Mouse (Mus musculus) embryonic facial prominence, embryonic 12.5 days (tissue): ENCODE data around the gene Ccl8. TPM values are rescaled to one million over a fixed set of nuclear protein-coding genes. Genes with fewer than 3 reads are reported as not detected.

Source experiments
- ATAC-seq: fragments of 200-750 bp; cut with Nextera tagmentation; 2 replicates; pipeline ENCODE4 v1.8.0; 2017; ENCODE audit not compliant: insufficient number of reproducible peaks, insufficient read depth, low FRiP score, low TSS enrichment
- H3K27ac ChIP-seq: fragments of 300-500 bp; sonication (generic); 2 replicates; pipeline ENCODE4 v1.5.1; 2016; ENCODE audit warnings: mild to moderate bottlenecking
- H3K27me3 ChIP-seq: fragments of 300-500 bp; sonication (generic); 2 replicates; pipeline ENCODE4 v1.6.1; 2016; ENCODE audit warnings: mild to moderate bottlenecking, moderate library complexity
- H3K36me3 ChIP-seq: fragments of 300-500 bp; sonication (generic); 2 replicates; pipeline ENCODE4 v1.6.1; 2016; ENCODE audit warnings: mild to moderate bottlenecking
- H3K4me1 ChIP-seq: fragments of 300-500 bp; sonication (generic); 2 replicates; pipeline ENCODE4 v1.6.1; 2016
- H3K4me2 ChIP-seq: fragments of 300-500 bp; sonication (generic); replicated peaks from 2 replicates; pipeline ENCODE4 v1.6.1; 2016; ENCODE audit warnings: mild to moderate bottlenecking, moderate library complexity
- H3K4me3 ChIP-seq: fragments of 300-500 bp; sonication (generic); 2 replicates; pipeline ENCODE4 v1.5.1; 2016; ENCODE audit warnings: mild to moderate bottlenecking
- H3K9ac ChIP-seq: fragments of 300-500 bp; sonication (generic); 2 replicates; pipeline ENCODE4 v1.6.1; 2016; ENCODE audit warnings: mild to moderate bottlenecking, moderate library complexity
- H3K9me3 ChIP-seq: fragments of 300-500 bp; sonication (generic); 2 replicates; pipeline ENCODE4 v1.6.1; 2016; ENCODE audit warnings: mild to moderate bottlenecking, moderate library complexity
- WGBS: fragments of 180-500 bp; shearing (Covaris S2); methylation state at CpG from one replicate; pipeline ENCODE4 v1.1.7; 2016; 5-methylcytosine and 5-hydroxymethylcytosine counted together
- polyA plus RNA-seq: library from polyadenylated mRNA; unstranded; fragments of >200 nt; fragmentation: Nextera tagmentation; extraction: Ambion mirVana; gene quantifications from 2 replicates; pipeline ENCODE4 v1.2.1, GENCODE M21; 2016

Ccl8 gene
- polyA plus RNA-seq = not detected in 2 replicates

GRCm38 (mm10) chr11:82114885-82115284, at the start of gene Ccl8:
Gene Ccl8, plus strand, starts transcription at chr11:82115185.
- ATAC-seq = no peak
- H3K27me3 ChIP-seq = no peaks in the 10 kb centered on the region
- H3K36me3 ChIP-seq = no peaks in the 10 kb centered on the region
- no peak within 1 kb of the TSS for H3K27ac ChIP-seq
- H3K9ac ChIP-seq = no peak within 1 kb of the TSS
- H3K4me3 ChIP-seq = no peak within 1 kb of the TSS
- no peak within 1 kb of the TSS for H3K4me2 ChIP-seq
- 84% methylated on average over 3 of the region's 3 CpGs for WGBS
- H3K9me3 ChIP-seq = no peaks in the 10 kb centered on the region
- no peaks in the 10 kb centered on the region for H3K4me1 ChIP-seq

- ATAC-seq = no peak
- Histone ChIP-seq H3K27me3 (no peaks in the 10 kb centered on the region), H3K9ac (no peak overlapping the region), H3K27ac (no peak overlapping the region), H3K4me1 (no peaks in the 10 kb centered on the region), H3K4me3 (no peak overlapping the region), H3K36me3 (no peaks in the 10 kb centered on the region), H3K4me2 (no peak overlapping the region), H3K9me3 (no peaks in the 10 kb centered on the region)
- 80% methylated on average over 7 of the region's 7 CpGs for WGBS
These were observed 47.9 kb upstream of the Ccl8 start for GRCm38 (mm10) chr11:82066953-82067571.

GRCm38 (mm10) chr11:82071076-82071475, 43.9 kb upstream of the Ccl8 start:
- Histone ChIP-seq H3K9ac (no peak overlapping the region), H3K4me1 (no peaks in the 10 kb centered on the region), H3K9me3 (0 out of 2 replicates have a peak, but pooled peaks cover 5% of the 10 kb centered on the region), H3K4me3 (no peak overlapping the region), H3K36me3 (no peaks in the 10 kb centered on the region), H3K4me2 (no peak overlapping the region), H3K27me3 (no peaks in the 10 kb centered on the region), H3K27ac (no peak overlapping the region)
- 76% methylated on average over 3 of the region's 3 CpGs for WGBS
- ATAC-seq = no peak

- WGBS = 96% methylated on average over 1 of the region's 1 CpGs
- no peaks in the 10 kb centered on the region for H3K27me3 ChIP-seq
- no peaks in the 10 kb centered on the region for H3K36me3 ChIP-seq
- H3K4me2 ChIP-seq = no peak overlapping the region
- H3K9ac ChIP-seq = no peak overlapping the region
- no peak overlapping the region for H3K4me3 ChIP-seq
- H3K27ac ChIP-seq = no peak overlapping the region
- H3K9me3 ChIP-seq = 0 out of 2 replicates have a peak, but pooled peaks cover 5% of the 10 kb centered on the region
- no peaks in the 10 kb centered on the region for H3K4me1 ChIP-seq
- no peak for ATAC-seq
These were observed 42.6 kb upstream of the Ccl8 start for GRCm38 (mm10) chr11:82072374-82072773.

- H3K9ac ChIP-seq = no peak overlapping the region
- H3K27ac ChIP-seq = no peak overlapping the region
- H3K4me1 ChIP-seq = no peaks in the 10 kb centered on the region
- H3K4me2 ChIP-seq = no peak overlapping the region
- H3K9me3 ChIP-seq = 0 out of 2 replicates have a peak, but pooled peaks cover 5% of the 10 kb centered on the region
- H3K36me3 ChIP-seq = no peaks in the 10 kb centered on the region
- no peaks in the 10 kb centered on the region for H3K27me3 ChIP-seq
- H3K4me3 ChIP-seq = no peak overlapping the region
- 73% methylated on average over 3 of the region's 3 CpGs for WGBS
- ATAC-seq = no peak
These were observed 42.0 kb upstream of the Ccl8 start for GRCm38 (mm10) chr11:82072984-82073383.

GRCm38 (mm10) chr11:82073686-82074085, 41.3 kb upstream of the Ccl8 start:
- H3K4me2 ChIP-seq = no peak overlapping the region
- no peak for ATAC-seq
- 78% methylated on average over 3 of the region's 3 CpGs for WGBS

GRCm38 (mm10) chr11:82077031-82077430, 38.0 kb upstream of the Ccl8 start:
- Histone ChIP-seq H3K4me3 (no peak overlapping the region), H3K4me2 (no peak overlapping the region), H3K9ac (no peak overlapping the region), H3K36me3 (no peaks in the 10 kb centered on the region), H3K27ac (no peak overlapping the region), H3K27me3 (no peaks in the 10 kb centered on the region), H3K9me3 (0 out of 2 replicates have a peak, but pooled peaks cover 5% of the 10 kb centered on the region), H3K4me1 (no peaks in the 10 kb centered on the region)
- no peak for ATAC-seq
- WGBS = 76% methylated on average over 3 of the region's 3 CpGs

More at GRCm38 (mm10) chr11:82073686-82074085, 41.3 kb upstream of the Ccl8 start:
- H3K27ac ChIP-seq = no peak overlapping the region
- H3K4me1 ChIP-seq = no peaks in the 10 kb centered on the region
- H3K9ac ChIP-seq = no peak overlapping the region
- H3K36me3 ChIP-seq = no peaks in the 10 kb centered on the region
- H3K9me3 ChIP-seq = 0 out of 2 replicates have a peak, but pooled peaks cover 5% of the 10 kb centered on the region
- H3K27me3 ChIP-seq = no peaks in the 10 kb centered on the region
- H3K4me3 ChIP-seq = no peak overlapping the region

GRCm38 (mm10) chr11:82078136-82078730, 36.8 kb upstream of the Ccl8 start:
- H3K4me2 ChIP-seq = no peak overlapping the region
- 0 out of 2 replicates have a peak, but pooled peaks cover 5% of the 10 kb centered on the region for H3K9me3 ChIP-seq
- H3K4me1 ChIP-seq = no peaks in the 10 kb centered on the region
- no peak for ATAC-seq
- H3K9ac ChIP-seq = no peak overlapping the region
- H3K27me3 ChIP-seq = no peaks in the 10 kb centered on the region
- H3K27ac ChIP-seq = no peak overlapping the region
- no peaks in the 10 kb centered on the region for H3K36me3 ChIP-seq
- no peak overlapping the region for H3K4me3 ChIP-seq

- Histone ChIP-seq H3K4me3 (no peak overlapping the region), H3K27me3 (no peaks in the 10 kb centered on the region), H3K4me2 (no peak overlapping the region), H3K9me3 (no peaks in the 10 kb centered on the region), H3K36me3 (no peaks in the 10 kb centered on the region), H3K4me1 (no peaks in the 10 kb centered on the region), H3K27ac (no peak overlapping the region), H3K9ac (no peak overlapping the region)
- WGBS = 72% methylated on average over 3 of the region's 3 CpGs
- ATAC-seq = no peak
These were observed 34.1 kb upstream of the Ccl8 start for GRCm38 (mm10) chr11:82080865-82081264.

GRCm38 (mm10) chr11:82084360-82084759, 30.6 kb upstream of the Ccl8 start:
- H3K4me3 ChIP-seq = no peak overlapping the region
- no peaks in the 10 kb centered on the region for H3K4me1 ChIP-seq
- H3K4me2 ChIP-seq = no peak overlapping the region
- ATAC-seq = no peak
- 87% methylated on average over 3 of the region's 3 CpGs for WGBS
- no peaks in the 10 kb centered on the region for H3K9me3 ChIP-seq
- H3K9ac ChIP-seq = no peak overlapping the region
- no peaks in the 10 kb centered on the region for H3K27me3 ChIP-seq
- H3K27ac ChIP-seq = no peak overlapping the region
- no peaks in the 10 kb centered on the region for H3K36me3 ChIP-seq

GRCm38 (mm10) chr11:82099511-82100323, 15.3 kb upstream of the Ccl8 start:
- no peaks in the 10 kb centered on the region for H3K4me1 ChIP-seq
- H3K4me3 ChIP-seq = no peak overlapping the region
- H3K9ac ChIP-seq = no peak overlapping the region
- H3K27ac ChIP-seq = no peak overlapping the region
- no peaks in the 10 kb centered on the region for H3K27me3 ChIP-seq
- H3K36me3 ChIP-seq = no peaks in the 10 kb centered on the region
- no peak overlapping the region for H3K4me2 ChIP-seq
- ATAC-seq = no peak
- no peaks in the 10 kb centered on the region for H3K9me3 ChIP-seq
- 78% methylated on average over 10 of the region's 10 CpGs for WGBS

GRCm38 (mm10) chr11:82101087-82101486, 13.9 kb upstream of the Ccl8 start:
- no peaks in the 10 kb centered on the region for H3K27me3 ChIP-seq
- WGBS = 85% methylated on average over 4 of the region's 4 CpGs
- ATAC-seq = no peak

More at GRCm38 (mm10) chr11:82101087-82101486, 13.9 kb upstream of the Ccl8 start:
- Histone ChIP-seq H3K9me3 (no peaks in the 10 kb centered on the region), H3K9ac (no peak overlapping the region), H3K4me1 (no peaks in the 10 kb centered on the region), H3K4me2 (no peak overlapping the region), H3K27ac (no peak overlapping the region), H3K4me3 (no peak overlapping the region), H3K36me3 (no peaks in the 10 kb centered on the region)
